Mouse (Mus musculus): ENCODE measurements around the gene Olfr1330.
A peak's percentile ranks its signal among the peaks of the same experiment; 100 is the strongest.
"Not testable (repeated sequence)": the region's sequence is repeated elsewhere in the genome, so short reads cannot be mapped to it uniquely, and the experiment has no call there.

The Olfr1330 gene

DNA sequence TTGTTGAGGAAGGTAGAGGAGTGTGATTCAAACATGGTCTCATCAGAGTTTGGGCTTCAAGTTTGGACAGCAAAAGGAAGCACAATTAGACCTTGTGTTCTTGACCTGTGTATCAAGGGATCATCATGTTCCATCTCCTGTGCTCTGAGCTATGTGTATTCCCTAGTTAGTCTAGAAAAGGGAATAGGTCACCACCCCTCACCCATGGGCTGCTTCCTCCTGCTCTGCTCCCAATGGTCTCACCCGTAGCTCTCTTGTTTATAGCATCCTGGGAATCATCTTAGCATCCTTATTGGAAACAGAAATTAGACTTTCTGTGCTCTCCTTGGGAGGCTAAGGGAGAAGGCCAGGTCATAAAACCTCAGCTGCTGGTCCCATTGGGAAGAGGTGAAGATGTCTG is at the start of gene Olfr1330:
TSS of gene Olfr1330 (plus strand) at position 301 of the 400 bp plus-strand sequence.
- DNase-seq (ENCODE audit: low read depth, low spot score) = no peak

DNA sequence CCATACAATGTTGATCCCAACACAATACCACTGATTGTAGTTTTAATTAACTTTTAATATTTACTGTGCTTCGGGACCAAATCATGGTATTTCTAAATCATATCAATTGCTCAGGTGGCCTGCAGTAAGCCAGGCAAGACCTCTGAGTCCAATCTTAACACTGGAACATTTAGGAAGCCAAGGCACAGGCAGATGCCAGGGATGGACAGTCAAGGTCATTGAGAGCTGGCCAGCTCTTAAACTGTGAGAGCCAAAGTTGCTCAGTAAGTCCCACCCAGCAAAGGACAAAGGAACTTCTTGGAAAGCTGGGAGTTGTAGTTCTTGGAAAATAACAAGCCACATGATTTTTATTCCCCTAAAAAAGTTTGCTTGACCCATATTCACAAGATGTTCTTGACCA is 26.6 kb upstream of the Olfr1330 start:
- no peak for DNase-seq (ENCODE audit: low read depth, low spot score)

DNA sequence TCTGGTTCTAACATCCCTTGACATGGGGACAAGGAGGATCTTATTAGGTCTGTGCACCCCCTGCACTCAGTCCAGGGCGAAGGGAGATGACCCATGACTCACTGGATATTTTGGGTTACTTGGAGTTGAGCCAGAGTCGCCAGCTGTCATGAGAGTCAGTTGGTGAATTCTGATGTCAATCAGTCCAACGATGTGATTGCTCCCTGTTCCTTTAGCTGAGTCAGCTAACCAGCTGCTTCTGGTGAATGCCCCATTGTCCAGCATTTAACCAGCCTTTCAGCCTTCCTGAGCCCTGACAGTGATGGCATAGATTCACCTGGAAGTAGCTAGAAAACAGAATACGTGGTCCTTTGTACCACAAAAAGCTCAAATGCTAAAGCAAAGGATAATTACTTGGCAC is 25.7 kb upstream of the Olfr1330 start:
- DNase-seq (ENCODE audit: low read depth, low spot score) = no peak

DNA sequence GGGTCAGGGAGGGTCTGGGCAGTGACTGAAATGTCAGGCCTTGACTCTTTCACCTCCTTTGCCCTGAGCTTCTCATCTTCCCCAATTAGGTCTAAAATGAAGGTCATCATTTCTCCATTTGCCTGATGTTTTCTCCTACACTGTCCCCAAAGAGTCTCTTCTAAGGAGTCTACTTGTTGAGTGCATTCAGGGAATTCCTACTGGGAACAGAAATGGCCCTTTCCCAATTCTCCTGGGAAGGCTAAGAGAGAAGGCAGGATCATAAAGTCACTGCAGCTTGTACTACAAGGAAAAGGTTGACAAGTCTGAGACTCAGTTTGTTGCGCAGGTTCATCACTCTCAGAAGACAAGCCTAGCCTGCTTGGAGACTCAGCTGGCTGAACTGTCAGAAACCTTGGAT is 24.0 kb upstream of the Olfr1330 start, which contains the start of gene Olfr1331:
TSS of gene Olfr1331 (plus strand) at position 301 of the 400 bp plus-strand sequence.
- DNase-seq (ENCODE audit: low read depth, low spot score) = no peak

DNA sequence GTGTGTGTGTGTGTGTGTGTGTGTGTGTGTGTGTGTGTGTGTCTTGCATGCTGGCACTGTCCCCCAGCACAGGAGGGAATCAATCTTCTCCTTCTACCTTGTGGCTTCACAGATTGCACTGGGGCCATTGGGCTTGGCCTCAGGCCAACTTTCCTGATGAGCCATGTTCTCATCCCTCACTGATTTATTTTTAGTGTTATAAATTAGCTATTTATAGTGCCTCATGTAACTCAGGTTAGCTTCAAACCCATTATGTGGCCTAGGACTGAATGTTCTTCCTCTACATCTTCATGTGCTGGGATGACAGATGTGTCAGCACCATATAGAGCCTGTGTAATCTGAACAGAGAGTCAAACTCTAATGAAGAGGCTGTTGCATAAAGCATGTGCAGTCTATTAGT is 20.8 kb upstream of the Olfr1330 start:
- DNase-seq (ENCODE audit: low read depth, low spot score) = no peak

DNA sequence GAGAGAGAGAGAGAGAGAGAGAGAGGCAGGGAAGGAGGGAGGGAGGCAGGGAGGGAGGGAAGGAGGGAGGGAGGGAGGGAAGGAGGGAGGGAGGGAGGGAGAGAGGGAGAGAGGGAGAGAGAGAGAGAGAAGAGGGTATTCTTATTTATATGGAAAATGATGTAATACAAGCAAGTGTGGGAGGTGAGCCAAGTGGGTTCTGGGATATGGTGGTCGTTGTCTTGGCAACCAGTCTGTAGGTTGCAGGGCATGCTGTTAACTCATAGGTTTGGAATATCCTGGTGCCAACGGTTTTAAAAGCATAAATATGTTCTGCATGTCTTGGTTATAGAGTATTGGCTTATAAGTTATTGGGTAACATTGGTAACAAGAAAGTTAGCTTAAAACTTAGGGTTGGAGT is 13.6 kb downstream of the Olfr1330 start:
- no peak for DNase-seq (ENCODE audit: low read depth, low spot score)

DNA sequence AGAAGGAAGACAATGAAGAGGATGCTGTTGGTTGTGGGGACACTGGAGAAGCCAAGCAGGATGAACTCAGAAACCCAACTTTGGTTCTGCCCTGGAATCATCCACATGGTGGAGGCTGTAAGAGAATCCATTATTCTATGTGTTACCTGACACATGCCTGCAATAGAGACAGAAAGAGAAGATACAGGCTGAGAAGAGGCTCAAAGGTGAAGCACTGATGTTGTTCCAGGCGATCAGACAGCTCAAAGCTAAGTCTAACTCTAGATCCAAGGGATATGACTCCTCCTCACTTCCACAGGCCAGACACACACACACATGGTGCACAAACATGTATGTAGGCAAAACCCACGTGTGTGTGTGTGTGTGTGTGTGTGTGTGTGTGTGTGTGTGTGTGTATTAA is 29.0 kb downstream of the Olfr1330 start, which contains the start of gene Olfr1329:
TSS of gene Olfr1329 (minus strand) at position 101 of the 400 bp plus-strand sequence.
- not testable (repeated sequence) for DNase-seq (ENCODE audit: low read depth, low spot score)

DNA sequence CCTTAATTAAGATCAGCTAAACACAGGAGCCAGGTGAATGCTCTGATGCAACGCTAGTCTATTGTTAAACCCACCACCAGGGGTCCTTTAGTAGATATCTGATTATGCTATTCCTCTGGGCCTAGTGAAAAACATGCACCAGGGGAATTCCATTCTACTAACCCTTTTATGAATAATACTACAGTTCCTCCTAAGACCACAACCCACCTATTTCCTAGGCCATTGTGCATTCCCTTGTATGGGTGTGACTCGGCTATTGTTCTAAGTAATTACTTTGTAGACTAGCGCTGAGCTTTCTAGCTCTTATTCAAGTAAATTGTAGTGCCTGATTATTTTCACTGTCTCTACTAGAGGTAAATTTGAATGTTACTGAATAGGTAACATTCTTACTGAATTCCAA is 42.9 kb downstream of the Olfr1330 start:
- DNase-seq (ENCODE audit: low read depth, low spot score) = peak; percentile 60

DNA sequence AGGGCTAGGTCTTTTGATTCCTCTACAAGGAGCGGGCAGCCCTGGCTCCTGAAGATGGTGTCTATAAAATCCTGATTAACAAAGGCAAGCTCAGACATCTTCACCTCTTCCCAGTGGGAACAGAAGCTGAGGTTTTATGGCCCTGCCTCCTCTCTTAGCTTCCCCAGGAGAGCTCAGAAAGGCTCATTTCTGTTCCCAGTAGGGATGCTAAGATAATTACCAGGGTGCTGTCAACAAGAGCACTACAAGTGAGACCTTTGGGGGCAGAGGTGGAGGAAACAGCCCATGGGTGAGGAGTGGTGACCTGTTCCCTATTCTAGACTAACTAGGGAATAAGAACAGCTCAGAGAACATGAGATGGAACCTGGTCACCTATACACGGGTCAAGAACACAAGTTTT is 50.1 kb downstream of the Olfr1330 start, which contains the start of gene Olfr1328:
TSS of gene Olfr1328 (minus strand) at position 101 of the 400 bp plus-strand sequence.
- no peak for DNase-seq (ENCODE audit: low read depth, low spot score)
